Mouse (Mus musculus): ENCODE results near the gene Cnp. TPM values are rescaled to one million over a fixed set of nuclear protein-coding genes. Genes with fewer than 3 reads are reported as not detected.

The Cnp gene
- polyA plus RNA-seq, 1 experiment = 616 TPM

- H3K27ac ChIP-seq (ENCODE audit: insufficient read depth, low read length) = no peak overlapping the region; the same call in 1 of the 2 replicates
- no peak for DNase-seq
- no peaks in the 10 kb centered on the region for H3K27me3 ChIP-seq (ENCODE audit: control insufficient read depth, insufficient read depth, low read length)
- H3K4me3 ChIP-seq (replicated peaks; ENCODE audit: insufficient read depth, low read depth, low read length) = no peak overlapping the region
- peaks cover 18% of the 10 kb centered on the region for H3K4me1 ChIP-seq (ENCODE audit: control insufficient read depth, insufficient read depth, low read length)
- WGBS = 85% methylated on average over 7 of the region's 7 CpGs
- no peak for TF ChIP-seq CTCF (IDR thresholded peaks at IDR 0.05; ENCODE audit: borderline replicate concordance, insufficient read depth, low read depth, low read length)
- no peak for TF ChIP-seq POLR2A (IDR thresholded peaks at IDR 0.05; ENCODE audit: borderline replicate concordance, insufficient read depth, low read length)
These were observed 19.9 kb downstream of the Cnp start for GRCm38 (mm10) chr11:100594608-100595007.

GRCm38 (mm10) chr11:100595533-100595932 is 20.8 kb downstream of the Cnp start:
- peak in 1 of 2 experiments; percentile 64 for DNase-seq
- Histone ChIP-seq H3K27ac (ENCODE audit: insufficient read depth, low read length) (no peak overlapping the region), H3K4me3 (replicated peaks; ENCODE audit: insufficient read depth, low read depth, low read length) (no peak overlapping the region), H3K4me1 (ENCODE audit: control insufficient read depth, insufficient read depth, low read length) (peaks cover 18% of the 10 kb centered on the region), H3K27me3 (ENCODE audit: control insufficient read depth, insufficient read depth, low read length) (no peaks in the 10 kb centered on the region)
- no peak for TF ChIP-seq CTCF (IDR thresholded peaks at IDR 0.05; ENCODE audit: borderline replicate concordance, insufficient read depth, low read depth, low read length)
- TF ChIP-seq POLR2A (IDR thresholded peaks at IDR 0.05; ENCODE audit: borderline replicate concordance, insufficient read depth, low read length) = no peak
- 15% methylated on average over 4 of the region's 4 CpGs for WGBS

GRCm38 (mm10) chr11:100598074-100598473 is 23.4 kb downstream of the Cnp start:
- WGBS = 92% methylated on average over 4 of the region's 4 CpGs
- H3K27ac ChIP-seq (ENCODE audit: insufficient read depth, low read length) = no peak overlapping the region
- no peak for DNase-seq
- TF ChIP-seq CTCF (IDR thresholded peaks at IDR 0.05; ENCODE audit: borderline replicate concordance, insufficient read depth, low read depth, low read length) (no peak), POLR2A (IDR thresholded peaks at IDR 0.05; ENCODE audit: borderline replicate concordance, insufficient read depth, low read length) (no peak)
- H3K4me1 ChIP-seq (ENCODE audit: control insufficient read depth, insufficient read depth, low read length) = peaks cover 8% of the 10 kb centered on the region; the same call in 1 of the 2 replicates
- H3K27me3 ChIP-seq (ENCODE audit: control insufficient read depth, insufficient read depth, low read length) = no peaks in the 10 kb centered on the region
- no peak overlapping the region for H3K4me3 ChIP-seq (replicated peaks; ENCODE audit: insufficient read depth, low read depth, low read length)

GRCm38 (mm10) chr11:100601372-100601771 is 26.7 kb downstream of the Cnp start:
- H3K27me3 ChIP-seq (ENCODE audit: control insufficient read depth, insufficient read depth, low read length) = no peaks in the 10 kb centered on the region
- no peak overlapping the region for H3K27ac ChIP-seq (ENCODE audit: insufficient read depth, low read length)
- H3K4me1 ChIP-seq (ENCODE audit: control insufficient read depth, insufficient read depth, low read length) = peaks cover 16% of the 10 kb centered on the region
- no peak for TF ChIP-seq POLR2A (IDR thresholded peaks at IDR 0.05; ENCODE audit: borderline replicate concordance, insufficient read depth, low read length)
- no peak for TF ChIP-seq CTCF (IDR thresholded peaks at IDR 0.05; ENCODE audit: borderline replicate concordance, insufficient read depth, low read depth, low read length)
- no peak overlapping the region for H3K4me3 ChIP-seq (replicated peaks; ENCODE audit: insufficient read depth, low read depth, low read length)
- DNase-seq = no peak
- 89% methylated on average over 3 of the region's 3 CpGs for WGBS

- Histone ChIP-seq H3K4me3 (replicated peaks; ENCODE audit: insufficient read depth, low read depth, low read length) (no peak overlapping the region), H3K27ac (ENCODE audit: insufficient read depth, low read length) (peak overlapping the region; percentile 49; the same call in 1 of the 2 replicates), H3K27me3 (ENCODE audit: control insufficient read depth, insufficient read depth, low read length) (no peaks in the 10 kb centered on the region), H3K4me1 (ENCODE audit: control insufficient read depth, insufficient read depth, low read length) (peaks cover 16% of the 10 kb centered on the region)
- TF ChIP-seq POLR2A (IDR thresholded peaks at IDR 0.05; ENCODE audit: borderline replicate concordance, insufficient read depth, low read length) (no peak), CTCF (IDR thresholded peaks at IDR 0.05; ENCODE audit: borderline replicate concordance, insufficient read depth, low read depth, low read length) (no peak)
- 45% methylated on average over 9 of the region's 9 CpGs for WGBS
- no peak for DNase-seq
These were observed 28.5 kb downstream of the Cnp start for GRCm38 (mm10) chr11:100603155-100603554.

- 5% methylated on average over 8 of the region's 8 CpGs for WGBS
- H3K27ac ChIP-seq (ENCODE audit: insufficient read depth, low read length) = peak overlapping the region; percentile 49
- no peak overlapping the region for H3K4me3 ChIP-seq (replicated peaks; ENCODE audit: insufficient read depth, low read depth, low read length)
- DNase-seq = peak; percentile 58 to 75
- H3K4me1 ChIP-seq (ENCODE audit: control insufficient read depth, insufficient read depth, low read length) = peaks cover 16% of the 10 kb centered on the region
- H3K27me3 ChIP-seq (ENCODE audit: control insufficient read depth, insufficient read depth, low read length) = no peaks in the 10 kb centered on the region
- TF ChIP-seq POLR2A (IDR thresholded peaks at IDR 0.05; ENCODE audit: borderline replicate concordance, insufficient read depth, low read length) (no peak), CTCF (IDR thresholded peaks at IDR 0.05; ENCODE audit: borderline replicate concordance, insufficient read depth, low read depth, low read length) (no peak)
These were observed 29.1 kb downstream of the Cnp start for GRCm38 (mm10) chr11:100603813-100604212.

- TF ChIP-seq POLR2A (IDR thresholded peaks at IDR 0.05; ENCODE audit: borderline replicate concordance, insufficient read depth, low read length) (no peak), CTCF (IDR thresholded peaks at IDR 0.05; ENCODE audit: borderline replicate concordance, insufficient read depth, low read depth, low read length) (no peak)
- Histone ChIP-seq H3K4me3 (replicated peaks; ENCODE audit: insufficient read depth, low read depth, low read length) (no peak overlapping the region), H3K4me1 (ENCODE audit: control insufficient read depth, insufficient read depth, low read length) (peaks cover 16% of the 10 kb centered on the region), H3K27me3 (ENCODE audit: control insufficient read depth, insufficient read depth, low read length) (no peaks in the 10 kb centered on the region), H3K27ac (ENCODE audit: insufficient read depth, low read length) (peak overlapping the region; percentile 79; the same call in 1 of the 2 replicates)
- DNase-seq = peak in 1 of 2 experiments; percentile 59
- WGBS = 53% methylated on average over 4 of the region's 4 CpGs
These were observed 29.8 kb downstream of the Cnp start for GRCm38 (mm10) chr11:100604321-100605005.

GRCm38 (mm10) chr11:100605451-100605850 is 30.7 kb downstream of the Cnp start:
- 22% methylated on average over 10 of the region's 10 CpGs for WGBS
- TF ChIP-seq POLR2A (IDR thresholded peaks at IDR 0.05; ENCODE audit: borderline replicate concordance, insufficient read depth, low read length) (no peak), CTCF (IDR thresholded peaks at IDR 0.05; ENCODE audit: borderline replicate concordance, insufficient read depth, low read depth, low read length) (no peak)
- Histone ChIP-seq H3K27ac (ENCODE audit: insufficient read depth, low read length) (peak overlapping the region; percentile 29), H3K27me3 (ENCODE audit: control insufficient read depth, insufficient read depth, low read length) (no peaks in the 10 kb centered on the region), H3K4me3 (replicated peaks; ENCODE audit: insufficient read depth, low read depth, low read length) (no peak overlapping the region), H3K4me1 (ENCODE audit: control insufficient read depth, insufficient read depth, low read length) (peaks cover 19% of the 10 kb centered on the region)
- peak; percentile 65 to 74 for DNase-seq

All from cerebellum, adult 2 months (tissue).